Mouse (Mus musculus): ENCODE data around the gene Dip2b.

DNA sequence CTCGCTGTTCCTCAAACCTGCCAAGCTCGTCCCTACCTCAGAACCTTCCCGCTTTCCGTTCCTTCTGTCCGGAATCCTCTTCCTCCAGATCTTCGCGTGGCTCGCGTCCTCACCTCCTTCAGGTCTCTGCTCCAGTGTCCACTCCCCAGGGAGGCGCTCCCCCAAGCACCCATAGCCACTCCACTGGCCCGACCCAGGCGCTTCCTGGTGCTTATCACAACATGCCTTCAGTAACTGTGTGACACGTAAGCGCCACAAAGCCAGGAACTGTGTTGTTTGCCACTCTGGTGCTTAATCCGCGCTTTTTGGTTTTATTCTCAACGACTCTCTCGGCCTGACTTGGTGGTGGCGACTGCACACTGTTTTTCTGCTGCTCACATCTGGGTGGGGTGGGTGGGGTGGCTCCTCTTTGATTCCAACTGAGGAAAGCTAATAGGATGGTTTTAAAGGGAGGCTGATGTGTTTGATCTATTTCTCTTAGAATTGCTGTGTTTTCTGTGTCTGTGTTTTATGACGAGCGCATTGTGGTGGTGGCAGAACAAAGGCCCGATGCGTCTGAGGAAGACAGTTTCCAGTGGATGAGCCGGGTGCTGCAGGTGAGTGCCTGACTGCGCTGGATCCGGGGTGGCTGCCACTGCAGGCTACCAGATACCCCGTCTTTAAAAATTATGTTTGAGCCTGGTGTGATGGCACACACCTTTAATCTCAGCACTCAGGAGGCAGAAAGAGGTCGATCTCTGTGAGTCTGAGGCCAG, 144.2 kb downstream of the Dip2b start:
- TF ChIP-seq CTCF (IDR thresholded peaks at IDR 0.05; ENCODE audit: low read depth, low read length): no peak
- TF ChIP-seq POLR2A (IDR thresholded peaks at IDR 0.05; ENCODE audit: extremely low read depth, insufficient read depth, low read length): no peak
